Mouse (Mus musculus): Measurements from ENCODE around the gene Sec16a. TPM values are rescaled to one million over a fixed set of nuclear protein-coding genes. Genes with fewer than 3 reads are reported as not detected.

The Sec16a gene
- polyA plus RNA-seq, 1 experiment from 2014 or later, result 20.2 TPM

- Histone ChIP-seq H3K4me1 (replicated peaks) (peaks cover 19% of the 10 kb centered on the region), H3K36me3 (peaks cover 10% of the 10 kb centered on the region), H3K27ac (peak overlapping the region; percentile 78), H3K9ac (peak overlapping the region; percentile 71), H3K4me3 (replicated peaks) (peak overlapping the region; percentile 67), H3K27me3 (replicated peaks) (no peaks in the 10 kb centered on the region), H3K9me3 (no peaks in the 10 kb centered on the region), H3K4me2 (replicated peaks) (peak overlapping the region; percentile 92)
- peak; percentile 93 for ATAC-seq
- whole genome bisulfite sequencing, result under 1% methylated on average over 44 of the region's 44 CpGs
Measured at GRCm38 (mm10) chr2:26445666-26446445, 840 bp upstream of the Sec16a start.

GRCm38 (mm10) chr2:26444368-26444767, 648 bp downstream of the Sec16a start:
- peak overlapping the region; percentile 66 for H3K4me2 ChIP-seq (replicated peaks)
- H3K36me3 ChIP-seq, result peaks cover 25% of the 10 kb centered on the region
- no peak for ATAC-seq
- H3K9me3 ChIP-seq, result no peaks in the 10 kb centered on the region
- H3K4me3 ChIP-seq (replicated peaks), result peak overlapping the region; percentile 67
- 3% methylated on average over 15 of the region's 15 CpGs for WGBS
- H3K4me1 ChIP-seq (replicated peaks), result peaks cover 19% of the 10 kb centered on the region
- H3K27me3 ChIP-seq (replicated peaks), result no peaks in the 10 kb centered on the region
- peak overlapping the region; percentile 97 for H3K9ac ChIP-seq
- H3K27ac ChIP-seq, result peak overlapping the region; percentile 86

DNA sequence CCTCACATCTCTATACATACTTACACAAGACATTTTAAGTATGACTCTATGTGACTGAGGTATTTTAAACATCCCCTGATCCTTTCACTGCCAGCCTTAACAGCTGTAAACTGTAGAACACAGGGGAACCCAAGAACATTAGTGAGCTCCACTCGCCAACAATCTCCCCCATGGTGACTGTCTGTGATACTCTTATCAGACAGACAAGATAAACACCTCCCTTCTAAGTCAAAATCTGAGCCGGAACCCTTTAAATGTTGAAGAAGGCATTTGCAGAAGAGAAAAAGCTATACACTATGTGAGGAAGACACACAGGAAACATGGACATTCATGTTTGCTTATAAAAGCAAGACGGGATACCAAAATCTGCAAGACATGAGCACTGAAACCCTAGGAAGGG, 1.1 kb downstream of the Sec16a start:
- Histone ChIP-seq H3K27me3 (replicated peaks) (no peaks in the 10 kb centered on the region), H3K9ac (peak overlapping the region; percentile 97), H3K4me3 (replicated peaks) (peak overlapping the region; percentile 67), H3K9me3 (no peaks in the 10 kb centered on the region), H3K4me2 (replicated peaks) (peak overlapping the region; percentile 66), H3K27ac (no peak overlapping the region), H3K36me3 (peaks cover 29% of the 10 kb centered on the region), H3K4me1 (replicated peaks) (peaks cover 19% of the 10 kb centered on the region)
- ATAC-seq, result no peak
- WGBS, result 17% methylated on average over 3 of the region's 3 CpGs

GRCm38 (mm10) chr2:26442843-26443242, 2.2 kb downstream of the Sec16a start:
- Histone ChIP-seq H3K9ac (no peak overlapping the region), H3K27ac (no peak overlapping the region), H3K4me1 (replicated peaks) (peaks cover 19% of the 10 kb centered on the region), H3K4me3 (replicated peaks) (no peak overlapping the region), H3K9me3 (no peaks in the 10 kb centered on the region), H3K36me3 (peaks cover 37% of the 10 kb centered on the region), H3K4me2 (replicated peaks) (peak overlapping the region; percentile 66; the same call in 1 of the 2 replicates), H3K27me3 (replicated peaks) (no peaks in the 10 kb centered on the region)
- WGBS, result 84% methylated on average over 1 of the region's 1 CpGs
- no peak for ATAC-seq

DNA sequence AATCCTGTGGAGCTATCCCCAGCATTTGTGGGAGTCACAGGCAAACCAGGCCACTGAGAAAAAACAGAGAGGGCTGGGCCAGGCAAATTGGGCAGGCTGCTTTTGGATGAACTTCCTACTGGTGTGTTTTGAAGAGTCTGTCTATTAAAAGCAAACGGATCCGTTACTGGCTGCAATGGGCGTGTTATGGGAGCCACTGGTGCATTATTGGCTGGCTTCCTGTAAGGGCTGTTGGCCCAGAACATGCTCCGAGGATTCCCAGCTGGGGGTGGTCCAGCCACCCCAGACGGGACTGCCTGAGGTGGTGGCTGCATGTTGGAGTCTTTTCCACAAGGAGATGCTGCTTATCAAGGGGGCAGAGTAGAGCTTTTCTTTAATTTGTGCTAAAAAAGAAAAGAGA, 3.3 kb downstream of the Sec16a start:
- Histone ChIP-seq H3K4me3 (replicated peaks) (no peak overlapping the region), H3K4me2 (replicated peaks) (no peak overlapping the region), H3K27me3 (replicated peaks) (no peaks in the 10 kb centered on the region), H3K9ac (no peak overlapping the region), H3K9me3 (no peaks in the 10 kb centered on the region), H3K4me1 (replicated peaks) (peaks cover 15% of the 10 kb centered on the region), H3K27ac (no peak overlapping the region), H3K36me3 (peaks cover 37% of the 10 kb centered on the region)
- ATAC-seq, result no peak
- 76% methylated on average over 5 of the region's 5 CpGs for WGBS

- peaks cover 37% of the 10 kb centered on the region for H3K36me3 ChIP-seq
- no peaks in the 10 kb centered on the region for H3K9me3 ChIP-seq
Measured at GRCm38 (mm10) chr2:26441261-26441660, 3.8 kb downstream of the Sec16a start.

GRCm38 (mm10) chr2:26439671-26440070, 5.3 kb downstream of the Sec16a start:
- Histone ChIP-seq H3K27ac (no peak overlapping the region), H3K36me3 (peaks cover 47% of the 10 kb centered on the region)
- 94% methylated on average over 6 of the region's 6 CpGs for WGBS

More at GRCm38 (mm10) chr2:26441261-26441660, 3.8 kb downstream of the Sec16a start:
- H3K27me3 ChIP-seq (replicated peaks), result no peaks in the 10 kb centered on the region
- WGBS, result 92% methylated on average over 4 of the region's 4 CpGs
- H3K4me1 ChIP-seq (replicated peaks), result peaks cover 10% of the 10 kb centered on the region
- no peak overlapping the region for H3K9ac ChIP-seq
- H3K27ac ChIP-seq, result no peak overlapping the region
- H3K4me2 ChIP-seq (replicated peaks), result no peak overlapping the region
- no peak for ATAC-seq
- no peak overlapping the region for H3K4me3 ChIP-seq (replicated peaks)

GRCm38 (mm10) chr2:26438373-26438772, 6.6 kb downstream of the Sec16a start:
- no peaks in the 10 kb centered on the region for H3K27me3 ChIP-seq (replicated peaks)
- no peak overlapping the region for H3K4me3 ChIP-seq (replicated peaks)
- no peak for ATAC-seq
- H3K27ac ChIP-seq, result no peak overlapping the region
- H3K9ac ChIP-seq, result no peak overlapping the region
- WGBS, result 89% methylated on average over 7 of the region's 7 CpGs
- no peaks in the 10 kb centered on the region for H3K9me3 ChIP-seq
- peaks cover 50% of the 10 kb centered on the region for H3K36me3 ChIP-seq
- peaks cover 3% of the 10 kb centered on the region; the same call in 1 of the 2 replicates for H3K4me1 ChIP-seq (replicated peaks)
- no peak overlapping the region for H3K4me2 ChIP-seq (replicated peaks)

More at GRCm38 (mm10) chr2:26439671-26440070, 5.3 kb downstream of the Sec16a start:
- no peak for ATAC-seq
- Histone ChIP-seq H3K9ac (no peak overlapping the region), H3K4me3 (replicated peaks) (no peak overlapping the region), H3K4me1 (replicated peaks) (peaks cover 10% of the 10 kb centered on the region), H3K9me3 (no peaks in the 10 kb centered on the region), H3K4me2 (replicated peaks) (no peak overlapping the region), H3K27me3 (replicated peaks) (no peaks in the 10 kb centered on the region)

- no peaks in the 10 kb centered on the region for H3K27me3 ChIP-seq (replicated peaks)
- H3K36me3 ChIP-seq, result peaks cover 53% of the 10 kb centered on the region
- no peaks in the 10 kb centered on the region for H3K4me1 ChIP-seq (replicated peaks)
- H3K9ac ChIP-seq, result 0 out of 2 replicates have a peak overlapping the region, but pooled peaks have one; percentile 6
- H3K9me3 ChIP-seq, result no peaks in the 10 kb centered on the region
- 64% methylated on average over 4 of the region's 4 CpGs for WGBS
- no peak overlapping the region for H3K4me3 ChIP-seq (replicated peaks)
- H3K27ac ChIP-seq, result no peak overlapping the region
- no peak overlapping the region for H3K4me2 ChIP-seq (replicated peaks)
- no peak for ATAC-seq
Measured at GRCm38 (mm10) chr2:26437221-26437620, 7.8 kb downstream of the Sec16a start.

DNA sequence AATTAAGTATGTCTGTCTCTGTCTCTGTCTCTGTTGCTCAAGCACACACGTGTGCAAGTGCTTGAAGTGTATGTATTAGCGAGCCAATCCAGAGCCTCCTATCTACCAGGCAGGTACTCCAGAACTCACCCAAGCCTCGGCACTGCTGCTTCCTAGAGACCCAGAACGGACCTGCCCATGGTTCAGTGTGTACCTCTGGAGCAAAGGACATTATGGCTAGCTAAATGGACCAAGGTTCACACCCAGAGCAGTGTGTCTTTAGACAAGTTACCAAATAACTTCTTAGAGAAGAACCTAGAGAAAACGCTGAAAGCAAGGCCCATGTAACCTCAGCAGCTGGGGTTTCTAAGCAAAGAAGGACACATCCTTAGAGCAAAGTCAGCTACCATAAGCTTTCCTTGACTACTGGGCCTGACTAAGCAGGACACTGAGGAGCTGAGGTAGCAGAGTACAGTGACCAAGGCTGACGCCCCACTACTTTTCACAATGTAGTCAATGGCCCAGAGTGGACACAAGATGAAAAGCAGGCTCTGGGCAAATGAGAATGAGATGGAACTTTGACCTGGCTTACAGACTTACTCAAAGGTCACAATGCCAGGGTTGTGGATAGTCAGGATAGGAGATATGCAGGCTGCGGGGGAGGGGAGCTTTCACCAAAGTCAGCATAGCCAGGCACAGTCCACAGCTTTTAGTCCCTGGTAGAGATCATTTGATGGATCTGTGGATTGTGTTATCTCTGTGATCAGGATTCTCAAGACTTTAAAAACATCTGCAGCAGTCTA, 10.0 kb downstream of the Sec16a start:
- Histone ChIP-seq H3K27ac (no peak overlapping the region), H3K36me3 (peaks cover 48% of the 10 kb centered on the region), H3K27me3 (replicated peaks) (no peaks in the 10 kb centered on the region), H3K9me3 (no peaks in the 10 kb centered on the region), H3K9ac (no peak overlapping the region), H3K4me1 (replicated peaks) (no peaks in the 10 kb centered on the region), H3K4me2 (replicated peaks) (no peak overlapping the region), H3K4me3 (replicated peaks) (no peak overlapping the region)
- ATAC-seq, result no peak
- 87% methylated on average over 7 of the region's 7 CpGs for WGBS

- no peak overlapping the region for H3K4me3 ChIP-seq (replicated peaks)
- no peak overlapping the region for H3K27ac ChIP-seq
- no peak overlapping the region for H3K4me2 ChIP-seq (replicated peaks)
- H3K36me3 ChIP-seq, result peaks cover 60% of the 10 kb centered on the region
- 95% methylated on average over 5 of the region's 5 CpGs for WGBS
- no peak overlapping the region for H3K9ac ChIP-seq
- no peaks in the 10 kb centered on the region for H3K4me1 ChIP-seq (replicated peaks)
- H3K27me3 ChIP-seq (replicated peaks), result no peaks in the 10 kb centered on the region
- H3K9me3 ChIP-seq, result no peaks in the 10 kb centered on the region
- ATAC-seq, result no peak
Measured at GRCm38 (mm10) chr2:26429851-26430250, 15.2 kb downstream of the Sec16a start.

GRCm38 (mm10) chr2:26424541-26424940, 20.5 kb downstream of the Sec16a start:
- H3K4me1 ChIP-seq (replicated peaks), result no peaks in the 10 kb centered on the region
- H3K9ac ChIP-seq, result no peak overlapping the region
- H3K9me3 ChIP-seq, result no peaks in the 10 kb centered on the region
- no peak for ATAC-seq
- WGBS, result 90% methylated on average over 2 of the region's 2 CpGs
- H3K36me3 ChIP-seq, result peaks cover 74% of the 10 kb centered on the region
- H3K4me3 ChIP-seq (replicated peaks), result no peak overlapping the region
- H3K27me3 ChIP-seq (replicated peaks), result no peaks in the 10 kb centered on the region
- H3K27ac ChIP-seq, result no peak overlapping the region
- H3K4me2 ChIP-seq (replicated peaks), result no peak overlapping the region

Measured in intestine, embryonic 15.5 days (tissue).